Mouse (Mus musculus) myocyte (in vitro differentiated cells): ENCODE measurements around the gene Itga6.

Source experiments
- CEBPB ChIP-seq: IDR thresholded peaks from 2 replicates; pipeline ENCODE4 v1.6.1; 2011; ENCODE audit warnings: mild to moderate bottlenecking, moderate library complexity; ENCODE audit not compliant: poor library complexity, insufficient read depth, severe bottlenecking
- E2F4 ChIP-seq: IDR thresholded peaks from one replicate; pipeline ENCODE4 v1.6.1; 2011; ENCODE audit warnings: mild to moderate bottlenecking, control low read depth, moderate library complexity; ENCODE audit not compliant: insufficient read depth
- MAX ChIP-seq: IDR thresholded peaks from one replicate; pipeline ENCODE4 v1.6.1; 2011; ENCODE audit warnings: low read depth, mild to moderate bottlenecking, control low read depth
- MYOD1 ChIP-seq, 3 experiments: IDR thresholded peaks; one replicate each; pipeline ENCODE4 v1.6.1; 2011; ENCODE audit warnings: control low read depth in 2 of 3, low read depth in 2 of 3, mild to moderate bottlenecking in 2 of 3, moderate library complexity in 1 of 3; ENCODE audit not compliant: insufficient read length in 2 of 3, control insufficient read depth in 1 of 3
- POLR2A ChIP-seq: IDR thresholded peaks from one replicate; pipeline ENCODE4 v1.6.1; 2011; ENCODE audit warnings: low read depth, mild to moderate bottlenecking, control low read depth, moderate library complexity; ENCODE audit not compliant: insufficient read length
- POLR2AphosphoS2 ChIP-seq: IDR thresholded peaks from one replicate; pipeline ENCODE4 v1.6.1; 2011; ENCODE audit warnings: low read depth, control low read depth; ENCODE audit not compliant: insufficient read length
- SRF ChIP-seq: IDR thresholded peaks from one replicate; pipeline ENCODE4 v1.6.1; 2011; ENCODE audit warnings: low read depth; ENCODE audit not compliant: control insufficient read depth, insufficient read length
- TCF12 ChIP-seq: IDR thresholded peaks from one replicate; pipeline ENCODE4 v1.6.1; 2011; ENCODE audit warnings: mild to moderate bottlenecking, control low read depth; ENCODE audit not compliant: poor library complexity, insufficient read depth, severe bottlenecking

GRCm38 (mm10) chr2:71800798-71801197, 55.4 kb downstream of the Itga6 start:
- TF ChIP-seq MAX (no peak), E2F4 (no peak), TCF12 (no peak), POLR2A (no peak), POLR2AphosphoS2 (no peak), MYOD1 (IDR thresholded peaks at IDR 0.05; ENCODE audit: control insufficient read depth in 1 of 3, insufficient read length in 2 of 3, low read depth in 2 of 3) (no peak), SRF (no peak), CEBPB (no peak)
